Mouse (Mus musculus) heart, embryonic 14.5 days (tissue): ENCODE data around the gene Tpsg1. TPM values are rescaled to one million over a fixed set of nuclear protein-coding genes. Genes with fewer than 3 reads are reported as not detected.

Experiments
- ATAC-seq: fragments of 200-750 bp; cut with Nextera tagmentation; 2 replicates; pipeline ENCODE4 v1.8.0; 2017; ENCODE audit warnings: low read depth, moderate TSS enrichment; ENCODE audit not compliant: insufficient number of reproducible peaks, insufficient read depth, low FRiP score
- H3K27ac ChIP-seq, 2 experiments: fragments of 200-500 bp in 1 of 2; fragments of 300-500 bp in 1 of 2; sonication (generic) in 1 of 2; replicated peaks in 1 of 2; 2 replicates each; pipeline ENCODE4 v1.5.1; 2012 to 2014; ENCODE audit warnings: low read depth in 2 of 2, low read length in 2 of 2, control low read depth in 1 of 2, mild to moderate bottlenecking in 1 of 2, mixed read lengths in 1 of 2; ENCODE audit not compliant: control insufficient read depth in 1 of 2, insufficient read depth in 1 of 2
- H3K27me3 ChIP-seq: fragments of 300-500 bp; sonication (generic); 2 replicates; pipeline ENCODE4 v1.6.1; 2014; ENCODE audit warnings: mild to moderate bottlenecking, low read length, control low read depth; ENCODE audit not compliant: control insufficient read depth, insufficient read depth
- H3K36me3 ChIP-seq: fragments of 300-500 bp; sonication (generic); 2 replicates; pipeline ENCODE4 v1.6.1; 2014; ENCODE audit warnings: mild to moderate bottlenecking, control low read depth, low read length, mixed read lengths; ENCODE audit not compliant: control insufficient read depth, insufficient read depth
- H3K4me1 ChIP-seq, 2 experiments: fragments of 200-500 bp in 1 of 2; fragments of 300-500 bp in 1 of 2; sonication (generic) in 1 of 2; 2 replicates each; pipeline ENCODE4 v1.6.1; 2012 to 2014; ENCODE audit warnings: low read length in 2 of 2, control low read depth in 1 of 2, mixed read lengths in 1 of 2; ENCODE audit not compliant: control insufficient read depth in 2 of 2, insufficient read depth in 2 of 2
- H3K4me2 ChIP-seq: fragments of 300-500 bp; sonication (generic); 2 replicates; pipeline ENCODE4 v1.6.1; 2014; ENCODE audit warnings: mild to moderate bottlenecking, low read length
- H3K4me3 ChIP-seq, 2 experiments: fragments of 200-500 bp in 1 of 2; fragments of 300-500 bp in 1 of 2; sonication (generic) in 1 of 2; 2 replicates each; pipeline ENCODE4 v1.5.1; 2012 to 2014; ENCODE audit warnings: low read length in 2 of 2, mild to moderate bottlenecking in 2 of 2, control low read depth in 1 of 2, low read depth in 1 of 2, moderate library complexity in 1 of 2; ENCODE audit not compliant: control insufficient read depth in 1 of 2, insufficient read depth in 1 of 2
- H3K9ac ChIP-seq: fragments of 300-500 bp; sonication (generic); 2 replicates; pipeline ENCODE4 v1.6.1; 2014; ENCODE audit warnings: mild to moderate bottlenecking, low read length
- H3K9me3 ChIP-seq: fragments of 300-500 bp; sonication (generic); 2 replicates; pipeline ENCODE4 v1.6.1; 2016; ENCODE audit warnings: low read length, control low read depth; ENCODE audit not compliant: control insufficient read depth
- WGBS: fragments of 180-500 bp; shearing (Covaris S2); extraction: QIAGEN DNeasy Blood & Tissue Kit; methylation state at CpG from one replicate; pipeline ENCODE4 v1.1.7; 2014; 5-methylcytosine and 5-hydroxymethylcytosine counted together
- polyA plus RNA-seq: library from polyadenylated mRNA; unstranded; fragments of >200 nt; fragmentation: Nextera tagmentation; extraction: Ambion mirVana; gene quantifications from 2 replicates; pipeline ENCODE4 v1.2.1, GENCODE M21; 2014

The Tpsg1 gene
- polyA plus RNA-seq, 1 experiment from 2014 or later = 0.57 TPM

- no peaks in the 10 kb centered on the region for H3K27me3 ChIP-seq
- no peak overlapping the region for H3K4me2 ChIP-seq
- no peaks in the 10 kb centered on the region for H3K9me3 ChIP-seq
- H3K36me3 ChIP-seq = 0 out of 2 replicates have a peak, but pooled peaks cover 3% of the 10 kb centered on the region
- H3K9ac ChIP-seq = 0 out of 2 replicates have a peak overlapping the region, but pooled peaks have one; percentile 21
- peak overlapping the region in 1 of 2 experiments; percentile 54; a peak in 2 of 4 replicates for H3K27ac ChIP-seq
- 43% methylated on average over 3 of the region's 3 CpGs for WGBS
- peaks cover 64 to 70% of the 10 kb centered on the region in 2 experiments for H3K4me1 ChIP-seq
- ATAC-seq = no peak
- no peak overlapping the region for H3K4me3 ChIP-seq
Observed at GRCm38 (mm10) chr17:25414917-25415316, 45.8 kb downstream of the Tpsg1 start.

- H3K4me2 ChIP-seq = peak overlapping the region; percentile 8; the same call in 1 of the 2 replicates
- no peaks in the 10 kb centered on the region for H3K9me3 ChIP-seq
- H3K4me3 ChIP-seq = no peak overlapping the region
- H3K27ac ChIP-seq = peak overlapping the region; percentile 54 to 65
- 0 out of 2 replicates have a peak, but pooled peaks cover 5% of the 10 kb centered on the region for H3K36me3 ChIP-seq
- no peaks in the 10 kb centered on the region for H3K27me3 ChIP-seq
- ATAC-seq = no peak
- H3K4me1 ChIP-seq = peaks cover 58 to 68% of the 10 kb centered on the region in 2 experiments
- peak overlapping the region; percentile 2; the same call in 1 of the 2 replicates for H3K9ac ChIP-seq
- 9% methylated on average over 6 of the region's 6 CpGs for WGBS
Observed at GRCm38 (mm10) chr17:25415421-25415913, 46.4 kb downstream of the Tpsg1 start.

- H3K27ac ChIP-seq = peak overlapping the region; percentile 54 to 65
- peak overlapping the region; percentile 28; the same call in 1 of the 2 replicates for H3K4me2 ChIP-seq
- H3K27me3 ChIP-seq = no peaks in the 10 kb centered on the region
- WGBS = 13% methylated on average over 3 of the region's 3 CpGs
- peak; percentile 32; the same call in 1 of the 2 replicates for ATAC-seq
- peak overlapping the region; percentile 2; the same call in 1 of the 2 replicates for H3K9ac ChIP-seq
- H3K9me3 ChIP-seq = no peaks in the 10 kb centered on the region
- 0 out of 2 replicates have a peak, but pooled peaks cover 6% of the 10 kb centered on the region for H3K36me3 ChIP-seq
- peaks cover 52 to 60% of the 10 kb centered on the region in 2 experiments for H3K4me1 ChIP-seq
- H3K4me3 ChIP-seq = no peak overlapping the region
Observed at GRCm38 (mm10) chr17:25416219-25416618, 47.1 kb downstream of the Tpsg1 start.

- 54% methylated on average over 6 of the region's 6 CpGs for WGBS
- H3K36me3 ChIP-seq = peaks cover 7% of the 10 kb centered on the region; the same call in 1 of the 2 replicates
Observed at GRCm38 (mm10) chr17:25417990-25418389, 48.9 kb downstream of the Tpsg1 start.

GRCm38 (mm10) chr17:25418926-25419325 lies 49.9 kb downstream of the Tpsg1 start:
- WGBS = 54% methylated on average over 9 of the region's 9 CpGs
- no peaks in the 10 kb centered on the region for H3K9me3 ChIP-seq
- no peak for ATAC-seq
- H3K27me3 ChIP-seq = no peaks in the 10 kb centered on the region
- no peak overlapping the region for H3K9ac ChIP-seq
- H3K27ac ChIP-seq = no peak overlapping the region
- peaks cover 50 to 59% of the 10 kb centered on the region in 2 experiments for H3K4me1 ChIP-seq
- H3K36me3 ChIP-seq = peaks cover 13% of the 10 kb centered on the region; the same call in 1 of the 2 replicates
- no peak overlapping the region for H3K4me2 ChIP-seq
- H3K4me3 ChIP-seq = no peak overlapping the region

More at GRCm38 (mm10) chr17:25417990-25418389, 48.9 kb downstream of the Tpsg1 start:
- Histone ChIP-seq H3K27ac (no peak overlapping the region), H3K4me2 (no peak overlapping the region), H3K9me3 (no peaks in the 10 kb centered on the region), H3K9ac (no peak overlapping the region), H3K27me3 (no peaks in the 10 kb centered on the region), H3K4me1 (peaks cover 50 to 60% of the 10 kb centered on the region in 2 experiments), H3K4me3 (no peak overlapping the region)
- ATAC-seq = no peak

- no peak overlapping the region for H3K4me2 ChIP-seq
- peaks cover 13% of the 10 kb centered on the region; the same call in 1 of the 2 replicates for H3K36me3 ChIP-seq
- no peak overlapping the region for H3K9ac ChIP-seq
- no peak for ATAC-seq
- no peak overlapping the region for H3K27ac ChIP-seq
- no peak overlapping the region for H3K4me3 ChIP-seq
- H3K4me1 ChIP-seq = peaks cover 41 to 55% of the 10 kb centered on the region in 2 experiments
- H3K9me3 ChIP-seq = no peaks in the 10 kb centered on the region
- no peaks in the 10 kb centered on the region for H3K27me3 ChIP-seq
- WGBS = 87% methylated on average over 3 of the region's 3 CpGs
Observed at GRCm38 (mm10) chr17:25420998-25421397, 51.9 kb downstream of the Tpsg1 start.
